Mouse (Mus musculus): ENCODE results near the gene C77080. TPM values are rescaled to one million over a fixed set of nuclear protein-coding genes. Genes with fewer than 3 reads are reported as not detected.

C77080 gene
- 0.56 TPM for polyA plus RNA-seq (2017; shearing (Covaris generic))

GRCm38 (mm10) chr4:129261196-129261595 lies at the start of gene C77080:
TSS of gene C77080 (minus strand) at chr4:129261404.

GRCm38 (mm10) chr4:129287472-129287981 lies 26.3 kb upstream of the C77080 start, which contains the start of gene Sync:
TSS of gene Sync (plus strand) at chr4:129287617.

GRCm38 (mm10) chr4:129189542-129190519 lies 71.4 kb downstream of the C77080 start, which contains the start of the genes S100pbp and Yars:
TSS of gene S100pbp (minus strand) at chr4:129189727.
TSS of gene Yars (plus strand) at chr4:129189760.

Other genes starting within 250 kb of the C77080 start
- 44.8 TPM for gene Rnf19b, start 203.1 kb downstream of the C77080 start, polyA plus RNA-seq (2017; shearing (Covaris generic))
- not detected for gene Tmem54, start 155.9 kb downstream of the C77080 start, polyA plus RNA-seq (2017; shearing (Covaris generic))
- not detected for gene Hpca, start 139.4 kb downstream of the C77080 start, polyA plus RNA-seq (2017; shearing (Covaris generic))
- gene Fndc5, start 124.4 kb downstream of the C77080 start, polyA plus RNA-seq (2017; shearing (Covaris generic)) = 0.06 TPM
- 14.3 TPM for gene S100pbp, start 71.7 kb downstream of the C77080 start, polyA plus RNA-seq (2017; shearing (Covaris generic))
- gene Yars, start 71.6 kb downstream of the C77080 start, polyA plus RNA-seq (2017; shearing (Covaris generic)) = 45.5 TPM
- gene Sync, start 26.2 kb upstream of the C77080 start, polyA plus RNA-seq (2017; shearing (Covaris generic)) = 0.32 TPM
- gene Rbbp4, start 74.0 kb upstream of the C77080 start, polyA plus RNA-seq (2017; shearing (Covaris generic)) = 328 TPM
- gene Zbtb8os, start 74.3 kb upstream of the C77080 start, polyA plus RNA-seq (2017; shearing (Covaris generic)) = 66.5 TPM
- gene Zbtb8a, start 116.7 kb upstream of the C77080 start, polyA plus RNA-seq (2017; shearing (Covaris generic)) = 9.9 TPM
- gene Zbtb8b, start 179.4 kb upstream of the C77080 start, polyA plus RNA-seq (2017; shearing (Covaris generic)) = 0.36 TPM
- 34.0 TPM for gene Bsdc1, start 200.2 kb upstream of the C77080 start, polyA plus RNA-seq (2017; shearing (Covaris generic))
- not detected for gene Tssk3, start 229.6 kb upstream of the C77080 start, polyA plus RNA-seq (2017; shearing (Covaris generic))
- gene Fam229a, start 229.8 kb upstream of the C77080 start, polyA plus RNA-seq (2017; shearing (Covaris generic)) = not detected